ENCODE assay signal across 8 mouse cellular contexts in the genomic region with DNA sequence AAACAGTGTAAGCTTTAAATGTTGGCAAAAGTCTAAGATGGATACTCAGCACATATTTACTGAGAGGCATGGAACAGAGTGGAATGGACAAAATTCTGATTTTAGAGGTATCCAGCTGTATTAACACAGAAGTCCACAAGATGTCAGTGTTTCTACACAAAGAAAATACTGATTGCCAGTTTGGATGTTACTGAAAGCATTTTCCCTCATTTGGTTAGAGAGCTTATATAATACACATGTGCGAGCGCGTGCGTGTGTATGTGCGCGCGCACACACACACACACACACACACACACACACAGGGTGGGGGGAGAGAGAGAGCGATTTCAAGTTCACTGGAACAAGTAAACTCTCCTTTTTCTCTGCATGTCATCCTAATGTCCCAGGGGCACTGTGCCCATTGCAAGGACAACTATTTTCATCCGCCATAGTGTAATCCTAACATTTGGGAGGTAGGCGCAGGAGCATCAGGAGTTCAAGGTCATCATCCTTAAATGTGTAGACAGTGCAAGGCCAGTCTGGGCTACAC. TPM values are rescaled to one million over a fixed set of nuclear protein-coding genes. Genes with fewer than 3 reads are reported as not detected.
DNase-seq lines count a peak whose midpoint lies in the region; ATAC-seq and TF ChIP-seq lines count a peak whose summit lies in the region.

No protein-coding gene starts in this region.

- no peak for TF ChIP-seq POLR2A in lung, adult 2 months (IDR thresholded peaks at IDR 0.05; ENCODE audit: borderline replicate concordance, extremely low read depth, low read depth, low read length)

- 19% methylated on average over 10 of the region's 10 CpGs for WGBS in lung, adult 2 months
- 29% methylated on average over 10 of the region's 10 CpGs for WGBS in forebrain, postnatal 0 days

- ATAC-seq in forebrain, postnatal 0 days = peak; percentile 82
- ATAC-seq in erythroid progenitor cell, adult 5-6 weeks (replicated peaks; ENCODE audit: low FRiP score, poor library complexity, severe bottlenecking) = no peak

- DNase-seq in lung, adult 2 months = no peak
- no peak for DNase-seq in lung, adult 18-20 months
- peak; percentile 37 for DNase-seq in brain, embryonic 18.5 days (ENCODE audit: low read depth, low spot score)
- peak; percentile 77 for DNase-seq in forebrain, postnatal 0 days
- peak; percentile 37 to 49 for DNase-seq in kidney, postnatal 36 days
- peak; percentile 48 for DNase-seq in mesoderm, embryonic 11.5 days (ENCODE audit: low read depth, low spot score)
- DNase-seq in splenic B cell, adult 2 months (ENCODE audit: low read depth, low spot score) = peak; percentile 62

- no peaks in the 10 kb centered on the region for H3K27me3 ChIP-seq in forebrain, postnatal 0 days (ENCODE audit: insufficient read depth, low read length)
- no peaks in the 10 kb centered on the region for H3K27me3 ChIP-seq in splenic B cell, adult 2 months (ENCODE audit: control insufficient read depth, insufficient read depth, low read length, poor library complexity, severe bottlenecking)

- H3K36me3 ChIP-seq in forebrain, postnatal 0 days (ENCODE audit: insufficient read depth) = no peaks in the 10 kb centered on the region
- H3K36me3 ChIP-seq in splenic B cell, adult 2 months (ENCODE audit: control insufficient read depth, insufficient read depth, low read length, poor library complexity, severe bottlenecking) = no peaks in the 10 kb centered on the region

- H3K9ac ChIP-seq in forebrain, postnatal 0 days = no peak overlapping the region

- H3K4me3 ChIP-seq in lung, adult 2 months (replicated peaks; ENCODE audit: extremely low read depth, low read depth, low read length) = no peak overlapping the region
- no peak overlapping the region; the same call in 1 of the 2 replicates for H3K4me3 ChIP-seq in forebrain, postnatal 0 days (ENCODE audit: low read depth, low read length)

- H3K9me3 ChIP-seq in forebrain, postnatal 0 days (ENCODE audit: low read length) = no peaks in the 10 kb centered on the region

- H3K27ac ChIP-seq in forebrain, postnatal 0 days (ENCODE audit: low read depth, low read length) = no peak overlapping the region

- H3K4me1 ChIP-seq in lung, adult 2 months (ENCODE audit: control insufficient read depth, insufficient read depth, low read length) = peaks cover 2% of the 10 kb centered on the region; the same call in 1 of the 2 replicates
- no peaks in the 10 kb centered on the region for H3K4me1 ChIP-seq in forebrain, postnatal 0 days (ENCODE audit: insufficient read depth)

- peak overlapping the region; percentile 36 for H3K4me2 ChIP-seq in forebrain, postnatal 0 days (ENCODE audit: low read depth)

- TF ChIP-seq CTCF in lung, adult 2 months (IDR thresholded peaks at IDR 0.05; ENCODE audit: insufficient read depth, low read length) = peak; percentile 32; the same call in 1 of the 2 replicates
- peak; percentile 81 for TF ChIP-seq CTCF in forebrain, postnatal 0 days (IDR thresholded peaks at IDR 0.05; ENCODE audit: low read depth)

RNA-seq across cellular contexts. Expression of a gene that starts 9.7 kb away (rescaled TPM):
- 11.9 and 15.5 TPM in 2 replicates for polyA plus RNA-seq in lung, adult 2 months (2012; rRNA removed)
- total RNA-seq in forebrain, postnatal 0 days (2014; rRNA removed) = 40.6 and 45.9 TPM in 2 replicates
- polyA plus RNA-seq in forebrain, postnatal 0 days (2015; fragmentation: Nextera tagmentation; extraction: Ambion mirVana) = 34.6 and 38.3 TPM in 2 replicates
- 0.84 and 1.4 TPM in 2 replicates for total RNA-seq in erythroid progenitor cell, adult 5-6 weeks (2015; ENCODE audit: low replicate concordance)
- 1.3 and 9.0 TPM in 2 replicates for total RNA-seq in erythroid progenitor cell, adult 5-6 weeks (2017; ENCODE audit: low replicate concordance)

Comparison
In these comparisons a context has a peak if more than half of its experiments do, and no peak if none do; other contexts are left out.
1. DNase-seq: peak in brain, embryonic 18.5 days (single experiment), forebrain, postnatal 0 days (single experiment), kidney, postnatal 36 days (2 of 2), mesoderm, embryonic 11.5 days (single experiment) and splenic B cell, adult 2 months (single experiment); none in lung, adult 2 months (single experiment) and lung, adult 18-20 months (0 of 2).